Mouse (Mus musculus) megakaryocyte, adult 5-6 weeks (primary cell): ENCODE data around the gene Gm14401. TPM values are rescaled to one million over a fixed set of nuclear protein-coding genes. Genes with fewer than 3 reads are reported as not detected.
"Not testable (repeated sequence)": the region's sequence is repeated elsewhere in the genome, so short reads cannot be mapped to it uniquely, and the experiment has no call there.

ENCODE experiments used
- ATAC-seq: 2 replicates; pipeline ENCODE4 v1.8.0; 2016; ENCODE audit warnings: mild to moderate bottlenecking, inconsistent platforms; ENCODE audit not compliant: poor library complexity, severe bottlenecking
- total RNA-seq, 2 experiments: library from RNA; stranded (forward) in 1 of 2; stranded (reverse) in 1 of 2; fragments of 153-499, 151-499 nt in 1 of 2; fragments of 221-1000, 200-1000 nt in 1 of 2; gene quantifications; 2 replicates each; pipeline versions ENCODE4 v1.2.3 to v1.2.4; 2015 to 2017

Gene Gm14401
- not detected in 2 replicates for total RNA-seq (2015)
- not detected in 2 replicates for total RNA-seq (2017)

DNA sequence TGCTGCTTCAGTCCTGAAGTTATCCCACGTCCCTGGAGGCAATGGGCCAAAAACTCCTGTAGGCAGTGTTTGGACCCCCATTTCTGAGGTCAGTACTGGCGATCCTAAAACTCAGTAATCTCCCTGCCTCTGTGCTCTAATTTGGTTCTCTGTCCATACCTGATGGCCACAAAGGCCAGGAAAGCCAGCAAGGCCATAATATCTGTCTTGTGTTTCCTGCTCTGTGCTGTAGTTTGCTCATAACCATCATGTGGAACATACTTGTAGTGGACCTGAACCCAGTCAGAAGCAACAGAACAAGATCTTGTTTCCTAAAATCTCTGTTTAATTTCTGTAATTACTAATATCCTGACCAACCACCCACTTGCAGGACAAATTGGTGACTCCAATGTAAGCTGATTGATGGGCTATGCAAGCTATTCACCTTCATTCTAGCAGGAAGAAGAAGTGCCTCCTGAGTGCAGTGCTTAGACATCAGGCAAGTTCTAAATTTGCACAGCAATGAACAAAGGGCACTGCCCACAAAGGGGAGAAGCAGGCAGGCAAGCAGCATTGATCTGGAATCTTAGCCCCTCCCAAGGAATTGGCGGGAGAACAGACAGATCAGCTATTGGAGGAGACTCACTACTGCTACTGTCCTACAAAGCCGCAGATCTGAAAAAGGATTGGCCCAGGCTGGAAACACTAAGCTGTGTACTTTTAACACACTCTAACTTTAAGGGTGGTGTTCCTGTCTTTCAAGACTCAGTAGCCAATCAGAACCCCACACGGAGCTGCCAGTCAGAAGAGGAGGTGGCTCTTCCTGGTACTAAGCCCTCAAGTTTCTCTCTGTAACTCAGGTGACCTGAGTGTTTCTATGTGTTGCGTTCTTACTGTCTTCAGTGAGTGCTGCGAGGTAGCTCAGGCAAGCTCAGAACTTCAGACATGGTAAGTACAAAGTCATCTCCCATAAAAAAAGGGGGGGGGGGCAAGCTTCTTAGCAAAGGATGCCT lies at the start of gene Gm14401:
Gm14401 (plus strand) TSS at position 889 of the 992 bp plus-strand sequence.
- not testable (repeated sequence) for ATAC-seq

DNA sequence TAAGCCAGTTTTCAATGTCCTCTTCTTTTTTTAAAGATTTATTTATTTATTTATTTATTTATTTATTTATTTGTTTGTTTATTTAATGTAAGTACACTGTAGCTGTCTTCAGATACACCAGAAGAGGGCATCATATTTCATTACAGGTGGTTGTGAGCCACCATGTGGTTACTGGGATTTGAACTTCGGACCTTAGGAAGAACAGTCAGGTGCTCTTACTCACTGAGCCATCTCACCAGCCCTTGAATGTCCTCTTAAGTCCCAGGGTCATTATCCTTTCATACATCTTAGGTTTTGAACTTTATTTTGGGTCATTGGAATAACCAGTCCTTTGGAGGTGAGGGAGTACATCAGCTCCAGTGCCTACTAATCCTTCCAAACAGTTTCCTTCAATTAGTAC lies 1.3 kb upstream of the Gm14401 start:
- ATAC-seq: not testable (repeated sequence)

DNA sequence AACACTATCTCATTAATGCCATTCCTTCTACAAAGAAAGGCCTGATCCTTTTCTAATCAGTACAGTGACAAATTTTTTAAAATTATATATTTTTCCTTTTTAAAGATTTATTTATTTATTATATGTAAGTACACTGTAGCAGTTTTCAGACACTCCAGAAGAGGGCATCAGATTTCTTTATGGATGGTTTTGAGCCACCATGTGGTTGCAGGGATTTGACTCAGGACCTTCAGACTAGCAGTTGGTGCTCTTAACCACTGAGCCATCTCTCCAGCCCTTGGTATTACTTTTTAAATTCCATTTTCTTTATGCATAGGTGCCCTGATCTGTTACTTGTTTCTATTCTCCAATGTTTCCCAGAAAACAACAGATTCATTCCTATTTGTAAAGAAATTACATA lies 895 bp downstream of the Gm14401 start:
- ATAC-seq: not testable (repeated sequence)

DNA sequence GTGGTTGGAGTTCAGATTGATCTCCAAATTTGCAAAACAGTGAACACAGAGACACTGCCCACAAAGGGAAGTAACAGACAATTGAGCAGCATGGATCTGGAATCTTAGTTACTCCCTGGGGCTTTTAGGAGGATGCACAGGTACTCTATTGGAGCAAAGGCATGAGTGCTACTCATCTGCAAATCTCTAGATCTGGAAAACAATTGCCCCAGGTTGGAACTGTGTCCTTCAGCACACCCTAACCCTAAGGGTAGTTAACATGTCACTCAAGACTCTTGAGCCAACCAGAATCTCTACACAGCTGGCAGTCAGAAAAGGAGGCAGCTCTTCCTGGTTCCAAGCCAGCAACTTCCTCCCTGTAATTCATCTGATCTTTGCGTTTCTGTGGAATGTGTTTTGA lies 5.7 kb downstream of the Gm14401 start:
- not testable (repeated sequence) for ATAC-seq

DNA sequence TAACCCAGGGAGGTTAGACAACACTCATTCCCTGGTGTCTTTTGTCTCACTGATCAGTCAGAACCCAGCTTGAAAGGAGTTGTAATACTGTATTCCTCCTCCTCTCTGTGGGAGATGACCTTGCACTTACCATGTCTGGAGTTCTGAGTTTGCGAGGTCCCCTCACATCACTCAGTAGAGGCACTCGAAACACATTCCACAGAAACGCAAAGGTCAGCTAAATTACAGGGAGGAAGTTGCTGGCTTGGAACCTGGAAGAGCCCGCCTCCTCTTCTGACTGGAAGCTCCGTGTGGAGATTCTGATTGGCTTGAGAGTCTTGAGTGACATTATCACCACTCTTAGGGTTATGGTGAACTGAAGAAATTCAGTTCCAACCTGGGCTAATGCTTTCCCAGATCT lies 35.0 kb downstream of the Gm14401 start:
- not testable (repeated sequence) for ATAC-seq

DNA sequence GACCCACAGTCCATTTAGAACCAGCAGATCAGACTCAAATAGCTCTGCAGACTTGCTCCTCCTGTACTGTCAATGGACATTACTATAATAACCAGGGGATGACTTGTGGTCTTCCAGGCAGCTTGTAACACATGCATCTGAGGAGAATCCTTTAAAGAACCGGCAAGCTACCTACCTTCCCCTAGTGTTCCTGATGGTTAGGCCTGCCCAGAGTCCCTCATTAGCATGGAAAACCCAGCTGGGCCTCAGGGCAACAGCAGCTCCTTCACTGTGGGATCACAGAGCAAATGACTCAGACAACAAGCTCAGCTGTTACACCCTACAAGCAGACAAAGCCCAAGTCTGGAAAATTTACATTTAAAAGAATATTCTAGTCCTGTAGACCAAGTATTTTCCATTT lies 55.0 kb downstream of the Gm14401 start:
- not testable (repeated sequence) for ATAC-seq

Other genes with a start within 250 kb of the Gm14401 start
- not detected in 2 replicates for gene Gm14408, start 243.2 kb upstream of the Gm14401 start, total RNA-seq (2015)
- gene Gm14408, start 243.2 kb upstream of the Gm14401 start, total RNA-seq (2017): not detected in 2 replicates
- gene Gm14296, start 146.5 kb upstream of the Gm14401 start, total RNA-seq (2015): 2.8 and 3.2 TPM in 2 replicates
- 3.3 and 3.7 TPM in 2 replicates for gene Gm14296, start 146.5 kb upstream of the Gm14401 start, total RNA-seq (2017)
- 1.4 and 3.6 TPM in 2 replicates for gene Gm14419, start 73.4 kb upstream of the Gm14401 start, total RNA-seq (2015)
- gene Gm14419, start 73.4 kb upstream of the Gm14401 start, total RNA-seq (2017): 0.18 and 0.28 TPM in 2 replicates
- gene Gm14410, start 132.1 kb downstream of the Gm14401 start, total RNA-seq (2015): 2.2 and 17.5 TPM in 2 replicates
- gene Gm14410, start 132.1 kb downstream of the Gm14401 start, total RNA-seq (2017): 1.6 and 13.0 TPM in 2 replicates
- not detected in 2 replicates for gene Gm14409, start 192.7 kb downstream of the Gm14401 start, total RNA-seq (2015)
- 0.53 and 0.59 TPM in 2 replicates for gene Gm14409, start 192.7 kb downstream of the Gm14401 start, total RNA-seq (2017)
- gene Gm14412, start 250.0 kb downstream of the Gm14401 start, total RNA-seq (2015): not detected in 2 replicates
- 0.08 TPM in 1 of 2 replicates, not detected in the other for gene Gm14412, start 250.0 kb downstream of the Gm14401 start, total RNA-seq (2017)